Mouse (Mus musculus) G1E (cell line): Measurements from ENCODE around the gene Jazf1.

Experiments
- CTCF ChIP-seq: IDR thresholded peaks from 2 replicates; pipeline ENCODE4 v1.5.1; 2012; ENCODE audit warnings: low read depth, low read length, inconsistent platforms, mixed read lengths
- GATA1 ChIP-seq: IDR thresholded peaks from 2 replicates; pipeline ENCODE4 v1.6.1; 2012; ENCODE audit warnings: borderline replicate concordance, low read length, inconsistent platforms, mixed read lengths
- GATA2 ChIP-seq: IDR thresholded peaks from 2 replicates; pipeline ENCODE4 v1.6.1; 2012; ENCODE audit warnings: low read depth, low read length, inconsistent platforms, borderline replicate concordance
- POLR2AphosphoS5 ChIP-seq: IDR thresholded peaks from 2 replicates; pipeline ENCODE4 v1.6.1; 2012; ENCODE audit warnings: low read depth, low read length, inconsistent platforms; ENCODE audit not compliant: insufficient replicate concordance
- TAL1 ChIP-seq: conservative IDR thresholded peaks from 2 replicates; pipeline ENCODE4 v1.6.1; 2012; ENCODE audit warnings: low read depth, low read length, inconsistent platforms, mixed read lengths

DNA sequence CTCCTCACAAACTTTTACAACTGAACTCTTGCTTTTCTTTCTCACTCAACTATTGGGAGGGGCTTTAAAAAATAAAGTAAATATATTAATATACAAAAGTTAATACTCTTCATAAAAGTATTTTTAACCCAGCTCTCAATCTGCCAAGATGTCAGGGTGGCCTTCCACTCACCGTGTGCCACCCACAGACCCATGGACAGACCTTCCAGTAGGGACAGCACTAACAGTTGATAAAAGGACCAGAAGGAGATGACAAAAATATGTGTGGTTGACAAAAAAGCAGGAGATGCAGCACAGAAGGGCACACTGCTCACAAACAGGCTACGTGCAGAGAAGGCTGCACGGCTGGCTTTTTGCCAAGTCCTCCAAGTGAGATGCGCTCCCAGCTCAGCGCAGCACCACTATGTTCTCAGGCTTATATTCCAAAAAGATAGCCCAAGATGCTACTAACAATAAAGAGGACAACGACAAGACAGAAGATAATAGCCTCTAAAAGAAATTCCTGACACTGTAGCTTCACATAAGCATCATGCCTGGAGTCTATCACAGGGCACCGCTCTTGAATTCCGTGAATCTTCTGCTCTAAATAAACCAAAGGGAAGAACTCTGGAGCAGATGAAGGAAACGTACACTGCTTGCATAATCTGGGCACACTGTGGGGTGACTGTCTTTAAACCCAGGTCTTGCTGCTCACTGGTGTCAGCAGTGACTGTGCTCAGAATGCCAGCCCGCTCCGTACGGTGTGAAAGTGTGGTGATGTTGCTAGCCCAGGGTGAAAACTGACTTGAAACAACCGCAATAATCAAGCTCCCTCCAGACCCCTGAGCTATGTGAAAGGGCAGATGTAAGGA is 104.4 kb downstream of the Jazf1 start:
- TF ChIP-seq CTCF (no peak), GATA1 (no peak), GATA2 (no peak), TAL1 (no peak), POLR2AphosphoS5 (no peak)
